Mouse (Mus musculus): ENCODE data around the gene Gkap1. TPM values are rescaled to one million over a fixed set of nuclear protein-coding genes. Genes with fewer than 3 reads are reported as not detected.

The Gkap1 gene
- polyA plus RNA-seq, 1 experiment from 2014 or later = 4.8 TPM

DNA sequence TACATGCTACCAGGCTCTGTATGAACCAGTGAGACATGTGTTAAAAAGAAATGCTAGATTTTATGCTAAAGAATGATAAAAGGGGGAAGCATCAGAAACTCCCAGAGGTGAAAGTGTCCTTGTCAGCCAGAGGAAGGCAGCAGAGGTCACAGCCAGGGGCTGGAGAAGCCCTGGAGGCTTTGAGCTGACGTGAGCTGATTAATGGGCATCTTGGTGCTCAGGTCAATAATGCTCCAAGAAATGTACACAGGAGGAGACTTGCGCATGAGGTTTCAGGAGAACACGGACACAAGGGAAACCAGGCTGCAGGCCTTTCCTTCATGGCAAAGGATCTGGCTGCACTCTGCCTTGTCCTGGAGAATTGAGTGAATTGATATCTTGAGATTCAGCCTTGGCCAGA, 87.7 kb downstream of the Gkap1 start:
- Histone ChIP-seq H3K4me2 (ENCODE audit: low read depth, low read length) (no peak overlapping the region), H3K27me3 (ENCODE audit: control insufficient read depth, insufficient read depth, low read depth, low read length) (no peaks in the 10 kb centered on the region), H3K9me3 (replicated peaks; ENCODE audit: control insufficient read depth, low read length) (no peaks in the 10 kb centered on the region), H3K36me3 (ENCODE audit: control insufficient read depth, insufficient read depth) (peaks cover 26% of the 10 kb centered on the region), H3K9ac (ENCODE audit: low read depth, low read length) (no peak overlapping the region), H3K4me1 (ENCODE audit: control insufficient read depth, low read depth, low read length) (no peaks in the 10 kb centered on the region), H3K27ac (ENCODE audit: low read length) (no peak overlapping the region), H3K4me3 (ENCODE audit: low read depth, low read length) (no peak overlapping the region)
- ATAC-seq (ENCODE audit: low read depth) = no peak
- WGBS (ENCODE audit: insufficient replicate concordance) = 86% methylated on average over 3 of the region's 3 CpGs

DNA sequence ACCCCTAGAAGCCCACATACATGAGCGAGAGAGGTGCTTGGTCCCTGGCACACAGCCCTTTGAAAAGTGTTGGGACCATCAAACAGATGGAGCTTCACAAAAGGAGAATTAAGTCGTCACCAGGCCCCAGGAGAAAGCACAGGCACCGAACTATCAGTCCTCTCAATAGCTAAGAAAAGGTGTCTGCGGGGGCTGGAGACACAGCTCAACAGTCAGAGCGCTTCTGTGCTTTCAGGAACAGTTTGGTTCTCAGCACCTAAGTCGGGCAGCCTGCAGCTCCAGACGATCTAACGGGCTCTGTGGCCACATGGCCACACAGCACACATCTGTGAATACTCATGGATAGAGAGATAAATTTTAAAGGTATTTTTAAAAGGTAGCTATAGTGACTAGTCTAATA, 89.2 kb downstream of the Gkap1 start:
- WGBS (ENCODE audit: insufficient replicate concordance) = 81% methylated on average over 8 of the region's 8 CpGs
- H3K4me3 ChIP-seq (ENCODE audit: low read depth, low read length) = no peak overlapping the region
- H3K9ac ChIP-seq (ENCODE audit: low read depth, low read length) = no peak overlapping the region
- no peaks in the 10 kb centered on the region for H3K27me3 ChIP-seq (ENCODE audit: control insufficient read depth, insufficient read depth, low read depth, low read length)
- no peak overlapping the region for H3K4me2 ChIP-seq (ENCODE audit: low read depth, low read length)
- no peak overlapping the region for H3K27ac ChIP-seq (ENCODE audit: low read length)
- peaks cover 16% of the 10 kb centered on the region for H3K36me3 ChIP-seq (ENCODE audit: control insufficient read depth, insufficient read depth)
- no peak for ATAC-seq (ENCODE audit: low read depth)
- no peaks in the 10 kb centered on the region for H3K4me1 ChIP-seq (ENCODE audit: control insufficient read depth, low read depth, low read length)
- no peaks in the 10 kb centered on the region for H3K9me3 ChIP-seq (replicated peaks; ENCODE audit: control insufficient read depth, low read length)

DNA sequence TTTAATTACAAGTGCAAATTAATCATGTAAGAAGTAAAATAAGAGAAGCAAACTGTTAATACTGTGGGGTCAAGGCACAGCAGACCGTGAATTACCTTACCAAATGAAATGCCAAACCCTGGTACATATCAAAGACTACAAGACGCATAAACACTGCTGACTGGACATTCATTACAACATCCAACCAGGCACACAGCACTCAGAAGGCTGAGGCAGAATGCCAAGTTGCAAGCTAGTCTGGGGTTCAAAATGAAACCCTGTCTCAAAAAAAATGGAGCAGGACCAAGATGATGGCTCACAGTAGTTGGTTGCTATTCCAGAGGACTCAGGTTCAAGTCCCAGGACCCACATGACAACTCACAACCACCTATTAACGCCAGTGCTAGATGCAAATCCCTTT, 91.4 kb downstream of the Gkap1 start:
- H3K4me3 ChIP-seq (ENCODE audit: low read depth, low read length) = no peak overlapping the region
- no peak overlapping the region for H3K9ac ChIP-seq (ENCODE audit: low read depth, low read length)
- H3K27me3 ChIP-seq (ENCODE audit: control insufficient read depth, insufficient read depth, low read depth, low read length) = no peaks in the 10 kb centered on the region
- no peak overlapping the region for H3K4me2 ChIP-seq (ENCODE audit: low read depth, low read length)
- H3K4me1 ChIP-seq (ENCODE audit: control insufficient read depth, low read depth, low read length) = no peaks in the 10 kb centered on the region
- 79% methylated on average over 3 of the region's 3 CpGs for WGBS (ENCODE audit: insufficient replicate concordance)
- peaks cover 9% of the 10 kb centered on the region; the same call in 1 of the 2 replicates for H3K36me3 ChIP-seq (ENCODE audit: control insufficient read depth, insufficient read depth)
- no peak overlapping the region for H3K27ac ChIP-seq (ENCODE audit: low read length)
- no peak for ATAC-seq (ENCODE audit: low read depth)
- H3K9me3 ChIP-seq (replicated peaks; ENCODE audit: control insufficient read depth, low read length) = no peaks in the 10 kb centered on the region

Small RNA genes within 50 kb of the gene (microRNA-seq; reads per million reads assigned to microRNA genes)
- gene Mir6369 = not detected

Other genes with a start within 250 kb of the Gkap1 start
- 1.2 and 1.6 TPM in 2 replicates for gene Klhl3, start 162.1 kb downstream of the Gkap1 start, polyA plus RNA-seq (2015; fragmentation: Nextera tagmentation; extraction: Ambion mirVana)
- 5.2 and 5.4 TPM in 2 replicates for gene Hnrnpa0, start 147.1 kb downstream of the Gkap1 start, polyA plus RNA-seq (2015; fragmentation: Nextera tagmentation; extraction: Ambion mirVana)
- gene Idnk, start 118.0 kb downstream of the Gkap1 start, polyA plus RNA-seq (2015; fragmentation: Nextera tagmentation; extraction: Ambion mirVana) = 18.3 and 18.9 TPM in 2 replicates
- 36.2 and 38.0 TPM in 2 replicates for gene Ubqln1, start 60.0 kb downstream of the Gkap1 start, polyA plus RNA-seq (2015; fragmentation: Nextera tagmentation; extraction: Ambion mirVana)
- gene Kif27, start 83.4 kb upstream of the Gkap1 start, polyA plus RNA-seq (2015; fragmentation: Nextera tagmentation; extraction: Ambion mirVana) = 0.02 and 0.04 TPM in 2 replicates
- 15.0 and 15.6 TPM in 2 replicates for gene 2210016F16Rik, start 109.5 kb upstream of the Gkap1 start, polyA plus RNA-seq (2015; fragmentation: Nextera tagmentation; extraction: Ambion mirVana)
- 11.9 and 13.1 TPM in 2 replicates for gene Rmi1, start 126.5 kb upstream of the Gkap1 start, polyA plus RNA-seq (2015; fragmentation: Nextera tagmentation; extraction: Ambion mirVana)
- 554 and 582 TPM in 2 replicates for gene Hnrnpk, start 127.6 kb upstream of the Gkap1 start, polyA plus RNA-seq (2015; fragmentation: Nextera tagmentation; extraction: Ambion mirVana)